Mouse (Mus musculus): ENCODE measurements at regions not wholly inside any gene's neighbourhood (a gene's known extent, or its start where the extent isn't known, plus 50 kb on each side); places are given as distances from the start of the nearest gene placed in this dataset.

DNA sequence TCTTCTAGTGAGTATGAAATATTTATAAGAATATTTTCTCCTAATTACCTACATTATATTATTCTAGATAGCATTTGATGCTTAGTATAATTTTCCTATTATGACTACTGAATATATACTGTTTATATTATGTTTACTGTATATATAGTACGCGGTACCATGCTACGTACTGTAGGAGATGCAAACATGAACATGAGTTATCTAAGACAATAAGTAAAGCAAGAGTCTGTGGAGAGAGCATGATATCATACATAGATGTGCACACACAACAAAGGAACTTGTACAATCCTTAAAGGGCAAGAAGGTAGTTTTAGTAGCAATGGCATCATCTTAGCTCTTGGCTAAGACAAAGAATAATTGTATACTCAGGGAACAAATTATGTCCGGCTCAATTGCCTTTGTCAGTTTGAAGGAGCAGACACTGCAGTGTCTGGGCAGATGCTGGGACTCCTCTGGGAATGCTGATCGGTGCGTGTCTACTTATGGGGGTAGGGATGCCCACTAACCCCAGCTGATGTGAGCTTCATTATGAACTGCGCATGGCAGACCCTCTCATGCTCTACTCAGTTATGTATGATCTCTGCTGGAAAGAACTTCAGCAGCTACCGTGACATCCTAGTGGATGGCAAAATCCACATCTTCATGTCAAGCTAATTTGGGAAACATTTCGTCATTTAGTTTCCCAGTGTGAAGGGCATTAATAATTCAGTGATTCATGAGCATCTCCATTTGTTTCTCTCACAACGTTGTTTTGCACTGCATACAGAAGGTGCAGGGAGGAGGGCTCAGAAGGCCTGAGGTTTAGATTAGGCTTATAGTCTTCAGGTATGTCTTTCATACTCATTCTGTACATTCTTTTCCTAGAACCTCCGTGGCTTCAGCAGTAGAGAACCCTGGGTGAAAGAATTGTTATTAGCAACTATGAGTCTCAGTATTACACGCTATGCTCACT, 70.8 kb upstream of the Mycbp2 start:
- no peak for TF ChIP-seq CTCF (IDR thresholded peaks at IDR 0.05)
- H3K27ac ChIP-seq = no peak overlapping the region
- DNase-seq (ENCODE audit: extremely low spot score in 1 of 2, low spot score in 2 of 2) = no peak
- intact Hi-C loops (cut with DNase I) = no loop called here
- no peak overlapping the region for H3K4me3 ChIP-seq

- Histone ChIP-seq H3K27ac (no peak overlapping the region), H3K4me3 (no peak overlapping the region)
- no peak for TF ChIP-seq CTCF (IDR thresholded peaks at IDR 0.05)
- DNase-seq (ENCODE audit: extremely low spot score in 1 of 2, low spot score in 2 of 2) = no peak
- intact Hi-C loops (cut with DNase I) = no loop called here
Measured at GRCm38 (mm10) chr14:103404611-103405010, 58.0 kb upstream of the Mycbp2 start.

DNA sequence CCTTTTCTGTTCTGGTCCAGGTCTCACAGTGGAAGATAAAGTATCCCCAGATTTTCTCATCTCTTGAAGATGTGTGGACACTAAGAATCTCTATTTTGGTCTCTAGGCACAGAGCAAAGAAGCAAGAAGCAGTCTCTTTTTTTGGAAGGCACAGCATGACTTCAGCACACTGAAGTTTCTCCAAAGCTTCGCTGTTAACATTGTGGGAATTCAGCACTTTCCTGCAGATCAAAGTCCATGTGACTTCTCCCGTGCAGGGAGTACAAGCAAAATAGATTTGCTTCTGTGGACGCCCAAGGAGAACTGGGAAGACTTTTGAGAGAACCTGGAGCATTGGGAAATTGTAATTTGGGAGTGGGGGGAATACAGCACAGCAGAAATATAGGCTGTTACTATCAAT, 56.4 kb upstream of the Mycbp2 start:
- Histone ChIP-seq H3K4me3 (no peak overlapping the region), H3K27ac (no peak overlapping the region)
- no peak for TF ChIP-seq CTCF (IDR thresholded peaks at IDR 0.05)
- intact Hi-C loops (cut with DNase I) = no loop called here
- no peak for DNase-seq (ENCODE audit: extremely low spot score in 1 of 2, low spot score in 2 of 2)

DNA sequence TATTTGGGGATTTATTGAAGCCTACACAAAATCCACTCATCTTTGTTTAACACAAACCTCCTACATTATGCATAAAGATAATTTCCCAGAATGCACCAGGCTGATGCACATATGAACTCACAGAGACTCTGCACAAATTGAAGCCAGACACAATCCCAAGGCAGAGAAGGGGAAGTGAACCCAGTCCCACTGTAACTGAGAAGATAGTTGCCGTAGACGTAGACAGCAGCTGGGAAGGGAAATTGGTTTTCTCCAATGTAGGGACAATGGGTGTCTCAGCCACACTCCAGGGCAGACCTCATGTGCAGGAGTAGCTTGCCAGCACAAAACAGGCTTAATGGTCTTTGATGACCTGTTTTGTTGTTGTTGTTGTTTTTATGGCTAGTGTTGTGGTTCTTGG, 55.4 kb upstream of the Mycbp2 start:
- no peak for DNase-seq (ENCODE audit: extremely low spot score in 1 of 2, low spot score in 2 of 2)
- no peak overlapping the region for H3K4me3 ChIP-seq
- H3K27ac ChIP-seq = no peak overlapping the region
- intact Hi-C loops (cut with DNase I) = no loop called here
- TF ChIP-seq CTCF (IDR thresholded peaks at IDR 0.05) = no peak

DNA sequence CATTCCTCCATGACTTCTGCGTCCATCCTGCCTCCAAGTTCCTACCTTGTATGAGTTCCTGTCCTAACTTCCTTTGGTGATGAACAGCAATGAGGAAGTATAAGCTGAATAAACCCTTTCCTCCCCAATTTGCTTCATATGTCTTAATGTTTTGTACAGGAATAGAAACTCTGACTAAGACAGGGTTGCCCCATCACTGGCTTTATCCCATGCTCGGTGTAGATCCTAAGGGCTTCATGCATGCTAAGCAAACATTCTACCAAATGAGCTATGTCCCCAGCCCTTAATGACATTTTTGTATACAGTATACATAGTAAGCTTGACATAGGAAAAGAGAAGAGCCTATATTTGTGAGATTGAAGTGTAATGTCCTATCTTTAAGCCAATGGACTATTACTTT, 54.7 kb upstream of the Mycbp2 start:
- no peak for TF ChIP-seq CTCF (IDR thresholded peaks at IDR 0.05)
- intact Hi-C loops (cut with DNase I) = no loop called here
- Histone ChIP-seq H3K27ac (no peak overlapping the region), H3K4me3 (no peak overlapping the region)
- no peak for DNase-seq (ENCODE audit: extremely low spot score in 1 of 2, low spot score in 2 of 2)

DNA sequence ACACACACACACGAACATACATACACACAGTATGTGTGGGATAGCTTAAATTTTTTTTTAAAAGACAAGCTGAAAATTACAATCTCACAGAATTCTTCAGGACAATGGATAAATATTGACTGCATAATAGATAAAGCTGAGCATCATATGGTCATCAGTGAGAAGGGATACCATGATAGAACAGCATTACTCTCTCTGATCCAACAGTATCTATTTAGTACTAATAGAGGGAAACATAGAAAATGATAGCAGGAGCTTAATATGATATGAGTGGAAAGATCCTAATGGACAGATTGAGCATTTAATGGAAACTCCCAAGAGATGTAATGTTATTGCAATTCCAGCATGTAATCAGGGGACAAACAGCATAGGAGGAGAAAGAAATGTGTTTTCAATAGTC, 51.8 kb upstream of the Mycbp2 start:
- H3K4me3 ChIP-seq = no peak overlapping the region
- no peak for DNase-seq (ENCODE audit: extremely low spot score in 1 of 2, low spot score in 2 of 2)
- TF ChIP-seq CTCF (IDR thresholded peaks at IDR 0.05) = no peak
- intact Hi-C loops (cut with DNase I) = no loop called here
- H3K27ac ChIP-seq = no peak overlapping the region

Measured in left cerebral cortex, adult 2 months (tissue).